Mouse (Mus musculus): ENCODE results near the gene Mutyh.
A peak's percentile ranks its signal among the peaks of the same experiment; 100 is the strongest.
"Not testable (repeated sequence)": the region's sequence is repeated elsewhere in the genome, so short reads cannot be mapped to it uniquely, and the experiment has no call there.

The Mutyh gene

GRCm38 (mm10) chr4:116820902-116821693 lies 13.6 kb downstream of the Mutyh start:
- DNase-seq (ENCODE audit: low read depth, low spot score), result no peak

GRCm38 (mm10) chr4:116821694-116822016 lies 14.1 kb downstream of the Mutyh start, which contains the start of gene Hpdl:
TSS of gene Hpdl (minus strand) at chr4:116821707.
- DNase-seq (ENCODE audit: low read depth, low spot score), result peak; percentile 83

GRCm38 (mm10) chr4:116824541-116825004 lies 17.1 kb downstream of the Mutyh start:
- DNase-seq (ENCODE audit: low read depth, low spot score), result peak; percentile 42

GRCm38 (mm10) chr4:116827819-116828218 lies 20.3 kb downstream of the Mutyh start:
- DNase-seq (ENCODE audit: low read depth, low spot score), result peak; percentile 89

- no peak for DNase-seq (ENCODE audit: low read depth, low spot score)
Measured at GRCm38 (mm10) chr4:116829364-116830069, 22.0 kb downstream of the Mutyh start.

GRCm38 (mm10) chr4:116830070-116830368 lies 22.5 kb downstream of the Mutyh start:
- DNase-seq (ENCODE audit: low read depth, low spot score), result no peak

- DNase-seq (ENCODE audit: low read depth, low spot score), result no peak
Measured at GRCm38 (mm10) chr4:116838999-116839398, 31.5 kb downstream of the Mutyh start.

- not testable (repeated sequence) for DNase-seq (ENCODE audit: low read depth, low spot score)
Measured at GRCm38 (mm10) chr4:116840096-116840495, 32.6 kb downstream of the Mutyh start.

GRCm38 (mm10) chr4:116840841-116841240 lies 33.3 kb downstream of the Mutyh start:
- DNase-seq (ENCODE audit: low read depth, low spot score), result no peak

- no peak for DNase-seq (ENCODE audit: low read depth, low spot score)
Measured at GRCm38 (mm10) chr4:116844324-116844723, 36.8 kb downstream of the Mutyh start.

- DNase-seq (ENCODE audit: low read depth, low spot score), result no peak
Measured at GRCm38 (mm10) chr4:116849901-116850300, 42.4 kb downstream of the Mutyh start.

- DNase-seq (ENCODE audit: low read depth, low spot score), result no peak
Measured at GRCm38 (mm10) chr4:116854286-116854685, 46.8 kb downstream of the Mutyh start.

GRCm38 (mm10) chr4:116857203-116857602 lies 49.7 kb downstream of the Mutyh start:
- no peak for DNase-seq (ENCODE audit: low read depth, low spot score)

- DNase-seq (ENCODE audit: low read depth, low spot score), result no peak
Measured at GRCm38 (mm10) chr4:116859711-116860110, 52.2 kb downstream of the Mutyh start.

GRCm38 (mm10) chr4:116862023-116862422 lies 54.5 kb downstream of the Mutyh start:
- no peak for DNase-seq (ENCODE audit: low read depth, low spot score)

Measured in 3T3-L1 (cell line).